Mouse (Mus musculus): ENCODE data around the gene Parp12. TPM values are rescaled to one million over a fixed set of nuclear protein-coding genes. Genes with fewer than 3 reads are reported as not detected.

Gene Parp12
- polyA plus RNA-seq, 1 experiment from 2014 or later: 3.1 TPM

- ATAC-seq (ENCODE audit: low FRiP score): no peak
- Histone ChIP-seq H3K27me3 (replicated peaks) (no peaks in the 10 kb centered on the region), H3K4me1 (peaks cover 38% of the 10 kb centered on the region), H3K9me3 (replicated peaks) (no peaks in the 10 kb centered on the region), H3K36me3 (no peaks in the 10 kb centered on the region), H3K4me2 (no peak overlapping the region), H3K27ac (replicated peaks) (peak overlapping the region; percentile 83), H3K9ac (replicated peaks) (no peak overlapping the region), H3K4me3 (replicated peaks) (no peak overlapping the region)
- 37% methylated on average over 7 of the region's 7 CpGs for WGBS
Observed at GRCm38 (mm10) chr6:39055831-39056261, 62.3 kb downstream of the Parp12 start.

GRCm38 (mm10) chr6:39054878-39055508 is 63.2 kb downstream of the Parp12 start:
- no peaks in the 10 kb centered on the region for H3K9me3 ChIP-seq (replicated peaks)
- peaks cover 31% of the 10 kb centered on the region for H3K4me1 ChIP-seq
- no peaks in the 10 kb centered on the region for H3K36me3 ChIP-seq
- 37% methylated on average over 6 of the region's 6 CpGs for WGBS
- H3K27me3 ChIP-seq (replicated peaks): no peaks in the 10 kb centered on the region
- H3K9ac ChIP-seq (replicated peaks): no peak overlapping the region
- ATAC-seq (ENCODE audit: low FRiP score): peak; percentile 58
- H3K27ac ChIP-seq (replicated peaks): peak overlapping the region; percentile 83
- no peak overlapping the region for H3K4me3 ChIP-seq (replicated peaks)
- H3K4me2 ChIP-seq: no peak overlapping the region

GRCm38 (mm10) chr6:39054206-39054864 is 63.8 kb downstream of the Parp12 start:
- Histone ChIP-seq H3K4me3 (replicated peaks) (no peak overlapping the region), H3K27ac (replicated peaks) (peak overlapping the region; percentile 83), H3K4me1 (peaks cover 30% of the 10 kb centered on the region), H3K9ac (replicated peaks) (no peak overlapping the region), H3K27me3 (replicated peaks) (no peaks in the 10 kb centered on the region), H3K9me3 (replicated peaks) (no peaks in the 10 kb centered on the region), H3K4me2 (no peak overlapping the region), H3K36me3 (no peaks in the 10 kb centered on the region)
- ATAC-seq (ENCODE audit: low FRiP score): peak; percentile 62
- 37% methylated on average over 13 of the region's 13 CpGs for WGBS

- 79% methylated on average over 4 of the region's 4 CpGs for WGBS
- H3K27ac ChIP-seq (replicated peaks): no peak overlapping the region
- no peaks in the 10 kb centered on the region for H3K36me3 ChIP-seq
- ATAC-seq (ENCODE audit: low FRiP score): no peak
- H3K4me1 ChIP-seq: peaks cover 31% of the 10 kb centered on the region
- no peaks in the 10 kb centered on the region for H3K27me3 ChIP-seq (replicated peaks)
- H3K9me3 ChIP-seq (replicated peaks): no peaks in the 10 kb centered on the region
- H3K4me3 ChIP-seq (replicated peaks): no peak overlapping the region
- H3K4me2 ChIP-seq: no peak overlapping the region
- no peak overlapping the region for H3K9ac ChIP-seq (replicated peaks)
Observed at GRCm38 (mm10) chr6:39052636-39053035, 65.5 kb downstream of the Parp12 start.

- Histone ChIP-seq H3K27me3 (replicated peaks) (no peaks in the 10 kb centered on the region), H3K4me1 (peaks cover 31% of the 10 kb centered on the region), H3K4me3 (replicated peaks) (no peak overlapping the region), H3K9ac (replicated peaks) (no peak overlapping the region), H3K27ac (replicated peaks) (no peak overlapping the region), H3K9me3 (replicated peaks) (no peaks in the 10 kb centered on the region), H3K36me3 (no peaks in the 10 kb centered on the region), H3K4me2 (no peak overlapping the region)
- WGBS: 83% methylated on average over 9 of the region's 9 CpGs
- no peak for ATAC-seq (ENCODE audit: low FRiP score)
Observed at GRCm38 (mm10) chr6:39051799-39052556, 66.2 kb downstream of the Parp12 start.

GRCm38 (mm10) chr6:39050836-39051235 is 67.3 kb downstream of the Parp12 start:
- Histone ChIP-seq H3K27me3 (replicated peaks) (no peaks in the 10 kb centered on the region), H3K9me3 (replicated peaks) (no peaks in the 10 kb centered on the region), H3K4me3 (replicated peaks) (no peak overlapping the region), H3K4me1 (peaks cover 26% of the 10 kb centered on the region), H3K9ac (replicated peaks) (no peak overlapping the region), H3K36me3 (no peaks in the 10 kb centered on the region), H3K4me2 (no peak overlapping the region), H3K27ac (replicated peaks) (no peak overlapping the region)
- no peak for ATAC-seq (ENCODE audit: low FRiP score)
- 79% methylated on average over 6 of the region's 6 CpGs for WGBS

- no peak overlapping the region for H3K4me3 ChIP-seq (replicated peaks)
- H3K27ac ChIP-seq (replicated peaks): no peak overlapping the region
- peaks cover 9% of the 10 kb centered on the region for H3K4me1 ChIP-seq
- no peaks in the 10 kb centered on the region for H3K9me3 ChIP-seq (replicated peaks)
- no peak overlapping the region for H3K4me2 ChIP-seq
- H3K27me3 ChIP-seq (replicated peaks): no peaks in the 10 kb centered on the region
- no peak overlapping the region for H3K9ac ChIP-seq (replicated peaks)
- no peaks in the 10 kb centered on the region for H3K36me3 ChIP-seq
- WGBS: 61% methylated on average over 5 of the region's 5 CpGs
- no peak for ATAC-seq (ENCODE audit: low FRiP score)
Observed at GRCm38 (mm10) chr6:39049141-39049540, 69.0 kb downstream of the Parp12 start.

- ATAC-seq (ENCODE audit: low FRiP score): no peak
- no peaks in the 10 kb centered on the region for H3K27me3 ChIP-seq (replicated peaks)
Observed at GRCm38 (mm10) chr6:39040451-39040850, 77.7 kb downstream of the Parp12 start.

More at GRCm38 (mm10) chr6:39040451-39040850, 77.7 kb downstream of the Parp12 start:
- Histone ChIP-seq H3K27ac (replicated peaks) (no peak overlapping the region), H3K9ac (replicated peaks) (no peak overlapping the region), H3K4me2 (no peak overlapping the region), H3K9me3 (replicated peaks) (no peaks in the 10 kb centered on the region), H3K4me1 (0 out of 2 replicates have a peak, but pooled peaks cover 10% of the 10 kb centered on the region), H3K4me3 (replicated peaks) (no peak overlapping the region), H3K36me3 (no peaks in the 10 kb centered on the region)
- 87% methylated on average over 9 of the region's 9 CpGs for WGBS

Other genes starting within 250 kb of the Parp12 start
- 2.4 and 2.5 TPM in 2 replicates for gene Tbxas1, start 242.9 kb downstream of the Parp12 start, polyA plus RNA-seq (2015; fragmentation: Nextera tagmentation; extraction: Ambion mirVana)
- 32.9 and 33.0 TPM in 2 replicates for gene Hipk2, start 242.2 kb downstream of the Parp12 start, polyA plus RNA-seq (2015; fragmentation: Nextera tagmentation; extraction: Ambion mirVana)
- gene Kdm7a, start 88.4 kb upstream of the Parp12 start, polyA plus RNA-seq (2015; fragmentation: Nextera tagmentation; extraction: Ambion mirVana): 3.9 and 4.1 TPM in 2 replicates